Mouse (Mus musculus): ENCODE data around the gene Hes1.

DNA sequence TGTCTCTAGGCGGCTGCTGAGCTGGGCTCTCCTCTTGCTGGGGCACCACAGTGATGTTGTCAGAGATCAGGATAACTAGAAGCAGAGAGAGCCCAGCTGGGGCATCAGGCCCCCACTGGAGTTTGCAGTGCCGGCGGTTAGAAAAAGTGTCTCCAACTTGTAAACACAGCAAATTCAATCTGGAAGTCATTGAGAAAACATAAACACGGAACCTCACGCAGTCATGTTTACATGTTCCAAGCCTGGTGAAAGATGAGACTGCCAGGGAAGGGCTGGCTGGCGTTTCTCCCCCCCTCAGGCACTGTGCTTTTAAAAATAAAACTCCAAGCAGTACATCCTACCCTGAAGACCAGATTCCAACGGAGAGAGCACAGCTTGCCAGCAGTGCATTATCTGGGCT lies 32.3 kb downstream of the Hes1 start:
- TF ChIP-seq CTCF (IDR thresholded peaks at IDR 0.05; ENCODE audit: borderline replicate concordance, insufficient read depth, low read depth, low read length) (no peak), POLR2A (IDR thresholded peaks at IDR 0.05; ENCODE audit: borderline replicate concordance, insufficient read depth, low read length) (no peak)

Measured in cerebellum, adult 2 months (tissue).